Mouse (Mus musculus) stomach, embryonic 16.5 days (tissue): ENCODE data around the gene Trappc13. TPM values are rescaled to one million over a fixed set of nuclear protein-coding genes. Genes with fewer than 3 reads are reported as not detected.
A peak's percentile ranks its signal among the peaks of the same experiment; 100 is the strongest.
"Not testable (repeated sequence)": the region's sequence is repeated elsewhere in the genome, so short reads cannot be mapped to it uniquely, and the experiment has no call there.

Experiments
- ATAC-seq: fragments of 200-750 bp; cut with Nextera tagmentation; 2 replicates; pipeline ENCODE4 v1.8.0; 2017; ENCODE audit warnings: moderate number of reproducible peaks, moderate TSS enrichment; ENCODE audit not compliant: insufficient read depth, low FRiP score
- H3K27ac ChIP-seq: fragments of 300-500 bp; sonication (generic); 2 replicates; pipeline ENCODE4 v1.5.1; 2014; ENCODE audit warnings: low read length
- H3K27me3 ChIP-seq: fragments of 300-500 bp; sonication (generic); 2 replicates; pipeline ENCODE4 v1.6.1; 2014; ENCODE audit warnings: low read length, control low read depth, mixed read lengths; ENCODE audit not compliant: control insufficient read depth, insufficient read depth
- H3K36me3 ChIP-seq: fragments of 300-500 bp; sonication (generic); 2 replicates; pipeline ENCODE4 v1.6.1; 2014; ENCODE audit warnings: low read length; ENCODE audit not compliant: control insufficient read depth, insufficient read depth
- H3K4me1 ChIP-seq: fragments of 300-500 bp; sonication (generic); 2 replicates; pipeline ENCODE4 v1.6.1; 2014; ENCODE audit warnings: low read length, control low read depth, mixed read lengths; ENCODE audit not compliant: control insufficient read depth, insufficient read depth
- H3K4me2 ChIP-seq: fragments of 300-500 bp; sonication (generic); 2 replicates; pipeline ENCODE4 v1.6.1; 2014; ENCODE audit warnings: low read depth, low read length, mixed read lengths
- H3K4me3 ChIP-seq: fragments of 300-500 bp; sonication (generic); replicated peaks from 2 replicates; pipeline ENCODE4 v1.5.1; 2014; ENCODE audit warnings: mild to moderate bottlenecking, low read length
- H3K9ac ChIP-seq: fragments of 300-500 bp; sonication (generic); 2 replicates; pipeline ENCODE4 v1.6.1; 2014; ENCODE audit warnings: low read length
- H3K9me3 ChIP-seq: fragments of 300-500 bp; sonication (generic); replicated peaks from 2 replicates; pipeline ENCODE4 v1.6.1; 2016; ENCODE audit warnings: low read length, control low read depth; ENCODE audit not compliant: control insufficient read depth
- WGBS: fragments of 180-500 bp; shearing (Covaris S2); extraction: QIAGEN DNeasy Blood & Tissue Kit; methylation state at CpG from one replicate; pipeline ENCODE4 v1.1.7; 2014; 5-methylcytosine and 5-hydroxymethylcytosine counted together
- polyA plus RNA-seq: library from polyadenylated mRNA; unstranded; fragments of >200 nt; fragmentation: Nextera tagmentation; extraction: Ambion mirVana; gene quantifications from 2 replicates; pipeline ENCODE4 v1.2.1, GENCODE M21; 2015

Gene Trappc13
- 58.7 and 61.0 TPM in 2 replicates for polyA plus RNA-seq

GRCm38 (mm10) chr13:104177796-104178649 lies at the start of gene Trappc13:
Gene Trappc13 (minus strand): TSS chr13:104178469.
- Histone ChIP-seq H3K4me1 (peaks cover 10% of the 10 kb centered on the region), H3K4me2 (peak within 1 kb of the TSS; percentile 83), H3K9ac (peak within 1 kb of the TSS; percentile 93), H3K4me3 (peak within 1 kb of the TSS; percentile 97), H3K27ac (peak within 1 kb of the TSS; percentile 84), H3K27me3 (no peaks in the 10 kb centered on the region), H3K9me3 (no peaks in the 10 kb centered on the region), H3K36me3 (no peaks in the 10 kb centered on the region)
- ATAC-seq, result peak; percentile 87
- under 1% methylated on average over 32 of the region's 32 CpGs for WGBS

GRCm38 (mm10) chr13:104227478-104227877 lies 49.2 kb upstream of the Trappc13 start:
- no peak for ATAC-seq
- H3K4me1 ChIP-seq, result peaks cover 7% of the 10 kb centered on the region
- no peaks in the 10 kb centered on the region for H3K9me3 ChIP-seq
- H3K4me3 ChIP-seq, result peak overlapping the region; percentile 89
- peak overlapping the region; percentile 47; the same call in 1 of the 2 replicates for H3K9ac ChIP-seq
- no peaks in the 10 kb centered on the region for H3K36me3 ChIP-seq
- no peaks in the 10 kb centered on the region for H3K27me3 ChIP-seq
- peak overlapping the region; percentile 76 for H3K4me2 ChIP-seq
- no peak overlapping the region for H3K27ac ChIP-seq
- 34% methylated on average over 3 of the region's 3 CpGs for WGBS

- no peak overlapping the region for H3K27ac ChIP-seq
- no peaks in the 10 kb centered on the region for H3K4me1 ChIP-seq
- no peaks in the 10 kb centered on the region for H3K27me3 ChIP-seq
- no peak overlapping the region for H3K9ac ChIP-seq
- H3K4me3 ChIP-seq, result no peak overlapping the region
- H3K36me3 ChIP-seq, result peaks cover 3% of the 10 kb centered on the region
- no peak overlapping the region for H3K4me2 ChIP-seq
- ATAC-seq, result no peak
- no peaks in the 10 kb centered on the region for H3K9me3 ChIP-seq
- WGBS, result 67% methylated on average over 1 of the region's 1 CpGs
Measured at GRCm38 (mm10) chr13:104204313-104204712, 26.0 kb upstream of the Trappc13 start.

DNA sequence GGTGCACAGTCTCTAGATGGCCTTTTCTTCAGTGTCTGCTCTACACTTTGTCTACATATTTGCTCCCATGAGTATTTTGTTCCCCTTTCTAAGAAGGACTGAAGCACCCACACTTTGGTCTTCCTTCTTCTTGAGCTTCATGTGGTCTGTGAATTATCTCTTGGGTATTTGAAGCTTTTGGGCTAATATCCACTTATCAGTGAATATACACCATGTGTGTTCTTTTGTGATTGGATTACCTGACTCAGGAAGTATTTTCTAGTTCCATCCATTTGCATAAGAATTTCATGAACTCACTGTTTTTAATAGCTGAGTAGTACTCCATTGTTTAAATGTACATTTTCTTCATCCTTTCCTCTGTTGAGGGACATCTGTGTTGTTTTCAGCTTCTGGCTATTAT lies 17.6 kb upstream of the Trappc13 start:
- not testable (repeated sequence) for H3K27ac ChIP-seq, H3K9ac ChIP-seq, H3K9me3 ChIP-seq, ATAC-seq, H3K4me3 ChIP-seq, H3K36me3 ChIP-seq, H3K27me3 ChIP-seq, H3K4me1 ChIP-seq, H3K4me2 ChIP-seq

- H3K4me1 ChIP-seq, result no peaks in the 10 kb centered on the region
- H3K4me2 ChIP-seq, result no peak overlapping the region
- H3K36me3 ChIP-seq, result peaks cover 3% of the 10 kb centered on the region; the same call in 1 of the 2 replicates
- no peak overlapping the region for H3K4me3 ChIP-seq
- H3K27ac ChIP-seq, result no peak overlapping the region
- WGBS, result 60% methylated on average over 4 of the region's 4 CpGs
- no peaks in the 10 kb centered on the region for H3K9me3 ChIP-seq
- peak; percentile 40 for ATAC-seq
- no peaks in the 10 kb centered on the region for H3K27me3 ChIP-seq
- H3K9ac ChIP-seq, result no peak overlapping the region
Measured at GRCm38 (mm10) chr13:104187357-104187756, 9.1 kb upstream of the Trappc13 start.

- Histone ChIP-seq H3K4me1 (peaks cover 10% of the 10 kb centered on the region), H3K36me3 (no peaks in the 10 kb centered on the region), H3K4me3 (peak overlapping the region; percentile 97), H3K9me3 (no peaks in the 10 kb centered on the region), H3K27ac (peak overlapping the region; percentile 73), H3K4me2 (peak overlapping the region; percentile 72), H3K27me3 (no peaks in the 10 kb centered on the region), H3K9ac (peak overlapping the region; percentile 93)
- WGBS, result 14% methylated on average over 13 of the region's 13 CpGs
- no peak for ATAC-seq
Measured at GRCm38 (mm10) chr13:104179176-104179888, 1.1 kb upstream of the Trappc13 start.

DNA sequence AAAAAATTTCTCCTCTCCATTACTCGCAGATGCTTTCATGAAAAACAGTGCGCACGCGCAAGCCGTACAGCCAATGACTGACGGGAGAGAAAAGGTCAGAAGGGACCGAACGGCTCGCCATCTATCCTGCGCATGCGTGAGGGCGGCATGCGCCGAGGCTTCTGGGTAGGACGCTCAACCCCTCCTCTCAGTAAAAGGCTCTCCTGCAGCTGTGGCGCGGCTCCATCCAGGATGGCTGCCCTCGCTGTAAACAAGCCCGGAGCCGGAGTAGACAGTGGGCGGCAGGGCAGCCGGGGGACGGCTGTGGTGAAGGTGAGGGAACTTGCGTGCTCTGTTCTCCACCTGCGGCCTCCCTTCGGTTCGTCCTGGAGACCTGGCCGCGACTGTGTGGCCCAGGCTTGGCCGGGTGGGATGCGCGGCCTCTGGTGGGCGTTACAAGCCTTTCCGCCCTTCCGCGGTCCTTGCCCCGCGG lies 417 bp upstream of the Trappc13 start, which contains the start of gene Trim23:
Gene Trim23, plus strand, starts transcription at position 148 of the 472 bp plus-strand sequence.
- Histone ChIP-seq H3K4me1 (peaks cover 10% of the 10 kb centered on the region), H3K9ac (peak within 1 kb of the TSS; percentile 93), H3K4me2 (peak within 1 kb of the TSS; percentile 83), H3K4me3 (peak within 1 kb of the TSS; percentile 97), H3K27ac (peak within 1 kb of the TSS; percentile 84), H3K27me3 (no peaks in the 10 kb centered on the region), H3K36me3 (no peaks in the 10 kb centered on the region), H3K9me3 (no peaks in the 10 kb centered on the region)
- WGBS, result under 1% methylated on average over 38 of the region's 38 CpGs
- ATAC-seq, result peak; percentile 99

DNA sequence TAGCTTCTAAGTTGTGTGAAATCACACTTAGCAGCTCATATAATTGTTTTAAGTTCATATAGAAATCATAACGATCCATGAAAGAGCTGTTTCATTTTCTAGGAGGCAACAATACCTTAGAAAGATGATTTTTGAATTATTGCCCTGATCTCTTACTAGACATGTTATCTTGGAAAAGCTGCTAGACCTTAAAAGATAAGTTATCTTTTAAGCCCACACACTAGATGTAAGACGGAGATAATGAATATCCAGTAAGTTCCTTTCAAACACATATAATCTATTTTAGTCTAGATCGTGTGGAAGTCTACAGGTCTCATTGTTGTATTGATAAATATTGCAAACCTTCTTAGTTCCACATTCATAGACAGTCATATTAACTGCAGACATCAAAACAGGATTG lies 1.4 kb downstream of the Trappc13 start:
- Histone ChIP-seq H3K36me3 (no peaks in the 10 kb centered on the region), H3K4me3 (peak overlapping the region; percentile 33), H3K9me3 (no peaks in the 10 kb centered on the region), H3K9ac (no peak overlapping the region), H3K4me1 (peaks cover 10% of the 10 kb centered on the region), H3K4me2 (peak overlapping the region; percentile 67), H3K27ac (no peak overlapping the region), H3K27me3 (no peaks in the 10 kb centered on the region)
- 47% methylated on average over 3 of the region's 3 CpGs for WGBS
- no peak for ATAC-seq

DNA sequence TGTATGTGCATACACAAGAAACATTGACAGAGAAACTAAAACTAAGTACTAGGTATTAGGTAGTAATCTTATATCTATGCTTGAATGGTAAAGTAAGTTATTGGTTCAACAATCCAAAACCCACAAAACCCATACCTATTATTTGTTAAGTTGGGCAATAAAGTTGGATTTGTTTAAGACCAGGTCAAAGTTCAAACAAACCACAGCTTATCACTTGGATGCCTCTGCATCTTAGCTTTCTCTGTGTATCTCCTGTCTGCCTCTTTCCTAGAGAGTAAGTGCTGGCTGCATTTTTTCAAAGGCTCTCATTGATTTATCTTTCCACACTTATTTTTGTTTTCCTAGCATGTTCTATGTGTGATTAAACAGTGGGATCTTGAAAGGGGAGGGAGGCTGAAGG lies 5.8 kb downstream of the Trappc13 start:
- H3K9ac ChIP-seq, result no peak overlapping the region
- peaks cover 8% of the 10 kb centered on the region for H3K36me3 ChIP-seq
- H3K27me3 ChIP-seq, result no peaks in the 10 kb centered on the region
- no peak overlapping the region for H3K4me2 ChIP-seq
- ATAC-seq, result no peak
- H3K27ac ChIP-seq, result no peak overlapping the region
- H3K9me3 ChIP-seq, result no peaks in the 10 kb centered on the region
- no peak overlapping the region for H3K4me3 ChIP-seq
- peaks cover 6% of the 10 kb centered on the region for H3K4me1 ChIP-seq
